Mouse (Mus musculus): ENCODE measurements around the gene Slc7a9.

Slc7a9 gene

GRCm38 (mm10) chr7:35447996-35448846 is at the start of gene Slc7a9:
Gene Slc7a9, plus strand, starts transcription at chr7:35448796.
- no peak for DNase-seq (ENCODE audit: low spot score)

GRCm38 (mm10) chr7:35401169-35401568 is 47.4 kb upstream of the Slc7a9 start:
- no peak for DNase-seq (ENCODE audit: low spot score)

- no peak for DNase-seq (ENCODE audit: low spot score)
Observed at GRCm38 (mm10) chr7:35415226-35415625, 33.4 kb upstream of the Slc7a9 start.

GRCm38 (mm10) chr7:35415801-35416653 is 32.6 kb upstream of the Slc7a9 start:
- no peak for DNase-seq (ENCODE audit: low spot score)

GRCm38 (mm10) chr7:35416654-35416948 is 32.0 kb upstream of the Slc7a9 start:
- no peak for DNase-seq (ENCODE audit: low spot score)

GRCm38 (mm10) chr7:35423071-35423470 is 25.5 kb upstream of the Slc7a9 start:
- DNase-seq (ENCODE audit: low spot score) = no peak

GRCm38 (mm10) chr7:35428146-35428545 is 20.4 kb upstream of the Slc7a9 start:
- no peak for DNase-seq (ENCODE audit: low spot score)

GRCm38 (mm10) chr7:35435266-35435665 is 13.3 kb upstream of the Slc7a9 start:
- DNase-seq (ENCODE audit: low spot score) = no peak

GRCm38 (mm10) chr7:35447501-35447900 is 1.1 kb upstream of the Slc7a9 start:
- no peak for DNase-seq (ENCODE audit: low spot score)

- DNase-seq (ENCODE audit: low spot score) = no peak
Observed at GRCm38 (mm10) chr7:35448867-35449266, 271 bp downstream of the Slc7a9 start.

- no peak for DNase-seq (ENCODE audit: low spot score)
Observed at GRCm38 (mm10) chr7:35456091-35456814, 7.7 kb downstream of the Slc7a9 start.

- DNase-seq (ENCODE audit: low spot score) = no peak
Observed at GRCm38 (mm10) chr7:35460971-35461370, 12.4 kb downstream of the Slc7a9 start.

GRCm38 (mm10) chr7:35465027-35465426 is 16.4 kb downstream of the Slc7a9 start:
- DNase-seq (ENCODE audit: low spot score) = peak; percentile 23

- no peak for DNase-seq (ENCODE audit: low spot score)
Observed at GRCm38 (mm10) chr7:35467856-35468255, 19.3 kb downstream of the Slc7a9 start.

GRCm38 (mm10) chr7:35470794-35471193 is 22.2 kb downstream of the Slc7a9 start:
- no peak for DNase-seq (ENCODE audit: low spot score)

- DNase-seq (ENCODE audit: low spot score) = no peak
Observed at GRCm38 (mm10) chr7:35476457-35476856, 27.9 kb downstream of the Slc7a9 start.

- no peak for DNase-seq (ENCODE audit: low spot score)
Observed at GRCm38 (mm10) chr7:35485126-35485525, 36.5 kb downstream of the Slc7a9 start.

GRCm38 (mm10) chr7:35486553-35486952 is 38.0 kb downstream of the Slc7a9 start:
- no peak for DNase-seq (ENCODE audit: low spot score)

GRCm38 (mm10) chr7:35490186-35490585 is 41.6 kb downstream of the Slc7a9 start:
- peak; percentile 12 for DNase-seq (ENCODE audit: low spot score)

- no peak for DNase-seq (ENCODE audit: low spot score)
Observed at GRCm38 (mm10) chr7:35491005-35491404, 42.4 kb downstream of the Slc7a9 start.

GRCm38 (mm10) chr7:35497516-35497915 is 48.9 kb downstream of the Slc7a9 start:
- DNase-seq (ENCODE audit: low spot score) = peak; percentile 22

GRCm38 (mm10) chr7:35501995-35502394 is 53.4 kb downstream of the Slc7a9 start:
- DNase-seq (ENCODE audit: low spot score) = peak; percentile 13

Measured in layer of hippocampus, adult 11-12 months (tissue).